Mouse (Mus musculus): ENCODE measurements around the gene Hebp1.

DNA sequence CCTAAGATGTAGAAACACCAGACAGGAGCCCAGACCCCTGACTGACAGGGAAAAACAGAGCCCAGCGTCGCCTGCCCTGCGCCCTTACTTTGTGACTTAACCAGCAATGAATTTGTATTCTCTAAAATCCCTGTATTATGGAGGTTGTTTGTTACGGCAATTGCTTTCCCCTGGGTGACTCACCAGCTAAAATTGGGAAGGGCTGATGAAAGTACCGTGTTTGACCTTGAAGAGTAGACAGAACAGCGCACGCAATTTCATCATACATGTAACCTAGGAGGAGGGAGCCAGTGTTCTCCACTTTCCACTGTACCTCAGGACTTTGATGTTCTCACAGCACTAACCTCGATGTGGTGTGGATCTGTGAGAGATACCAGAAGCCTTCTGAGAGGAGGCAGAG, 4.8 kb downstream of the Hebp1 start:
- TF ChIP-seq CTCF (IDR thresholded peaks at IDR 0.05; ENCODE audit: low read depth, low read length) (no peak), POLR2A (IDR thresholded peaks at IDR 0.05; ENCODE audit: borderline replicate concordance, low read depth, low read length) (no peak)

Data from bone marrow macrophage, adult 2 months (primary cell).